Mouse (Mus musculus) ES-E14 (cell line): ENCODE measurements around the gene Zpr1. TPM values are rescaled to one million over a fixed set of nuclear protein-coding genes. Genes with fewer than 3 reads are reported as not detected.

Experiments used
- DNase-seq: peaks from one replicate; pipeline ENCODE4 v3.0.0-alpha.2; 2013; ENCODE audit warnings: low read depth, low spot score
- H3K27ac ChIP-seq: 2 replicates; pipeline ENCODE4 v1.5.1; 2012; ENCODE audit warnings: low read depth, mild to moderate bottlenecking, low read length, moderate library complexity, mixed read lengths; ENCODE audit not compliant: poor library complexity, insufficient read depth, severe bottlenecking
- H3K36me3 ChIP-seq: 2 replicates; pipeline ENCODE4 v1.6.1; 2012; ENCODE audit warnings: mild to moderate bottlenecking, low read length, moderate library complexity, mixed read lengths; ENCODE audit not compliant: control insufficient read depth, poor library complexity, insufficient read depth, severe bottlenecking
- H3K4me1 ChIP-seq, 2 experiments: fragments of 150-350 bp in 1 of 2; sonication (generic) in 1 of 2; 2 replicates each; pipeline ENCODE4 v1.6.1; 2012; ENCODE audit warnings: low read length in 2 of 2, mild to moderate bottlenecking in 1 of 2, mixed read lengths in 1 of 2; ENCODE audit not compliant: control insufficient read depth in 2 of 2, insufficient read depth in 2 of 2, poor library complexity in 1 of 2
- H3K4me3 ChIP-seq, 2 experiments: fragments of 150-350 bp in 1 of 2; sonication (generic) in 1 of 2; 2 replicates each; pipeline ENCODE4 v1.5.1; 2012; ENCODE audit warnings: low read length in 2 of 2, low read depth in 1 of 2, mild to moderate bottlenecking in 1 of 2, mixed read lengths in 1 of 2; ENCODE audit not compliant: insufficient read depth in 1 of 2, poor library complexity in 1 of 2, severe bottlenecking in 1 of 2
- H3K9ac ChIP-seq: 2 replicates; pipeline ENCODE4 v1.6.1; 2012; ENCODE audit warnings: low read depth, mild to moderate bottlenecking, low read length, mixed read lengths; ENCODE audit not compliant: poor library complexity, insufficient read depth, severe bottlenecking
- H3K9me3 ChIP-seq: fragments of 150-350 bp; sonication (generic); 2 replicates; pipeline ENCODE4 v1.6.1; 2012; ENCODE audit warnings: low read depth, mild to moderate bottlenecking, low read length; ENCODE audit not compliant: control insufficient read depth, insufficient read depth
- CHD2 ChIP-seq: IDR thresholded peaks from 2 replicates; pipeline ENCODE4 v1.6.1; 2014; ENCODE audit warnings: mild to moderate bottlenecking, low read depth, low read length, inconsistent platforms
- HCFC1 ChIP-seq: IDR thresholded peaks from 2 replicates; pipeline ENCODE4 v1.6.1; 2012; ENCODE audit warnings: low read length, inconsistent platforms, borderline replicate concordance; ENCODE audit not compliant: insufficient read depth
- MAFK ChIP-seq: IDR thresholded peaks from 2 replicates; pipeline ENCODE4 v1.6.1; 2014; ENCODE audit warnings: mild to moderate bottlenecking, low read depth, low read length, inconsistent platforms; ENCODE audit not compliant: insufficient read depth
- ZC3H11A ChIP-seq: IDR thresholded peaks from 2 replicates; pipeline ENCODE4 v1.6.1; 2012; ENCODE audit warnings: low read depth, mild to moderate bottlenecking, inconsistent platforms, low read length, borderline replicate concordance
- ZNF384 ChIP-seq: IDR thresholded peaks from 2 replicates; pipeline ENCODE4 v1.6.1; 2012; ENCODE audit warnings: low read depth, low read length, inconsistent platforms
- in situ Hi-C, 2 experiments: fragments of 600-800 bp; cut with MboI; formaldehyde crosslinking; loops; one replicate each; pipeline ENCODE4 v1.15.1; 2025; ENCODE audit warnings: low sequenced_read_pairs in 2 of 2, inconsistent platforms in 1 of 2; ENCODE audit not compliant: unreplicated experiment in 2 of 2
- total RNA-seq: library from RNA; depleted of rRNA; stranded (reverse); fragments of 300-350 nt; gene quantifications from 2 replicates; pipeline ENCODE4 v1.2.3, GENCODE M21; 2012

The Zpr1 gene
- total RNA-seq, 1 experiment: 56.0 TPM

DNA sequence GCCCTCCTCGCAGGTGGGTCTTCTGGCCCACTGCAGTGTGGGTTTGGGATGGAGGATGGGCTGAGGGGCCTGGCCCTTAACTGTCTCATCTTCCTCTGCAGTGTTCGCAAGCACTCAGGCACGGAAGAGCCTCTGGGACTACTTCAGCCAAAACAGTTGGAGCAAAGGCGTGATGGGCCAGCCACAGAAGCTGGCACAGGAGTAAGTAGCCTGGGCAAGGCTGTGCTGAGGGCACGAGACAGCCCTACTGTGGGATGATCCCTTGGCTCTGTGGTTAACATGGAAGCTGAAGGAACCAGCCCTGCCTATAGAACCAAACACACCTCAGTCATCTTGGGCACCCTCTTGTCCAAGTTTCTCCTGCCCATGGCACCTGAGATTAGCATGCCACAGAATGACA is 3.7 kb upstream of the Zpr1 start:
- no peak for DNase-seq
- Histone ChIP-seq H3K9me3 (no peaks in the 10 kb centered on the region), H3K27ac (no peak overlapping the region), H3K9ac (no peak overlapping the region), H3K36me3 (no peaks in the 10 kb centered on the region), H3K4me3 (no peak overlapping the region), H3K4me1 (peaks cover 0 to 2% of the 10 kb centered on the region in 2 experiments; a peak in 1 of 4 replicates)
- TF ChIP-seq ZC3H11A: no peak
- no peak for TF ChIP-seq CHD2
- TF ChIP-seq HCFC1: no peak
- no peak for TF ChIP-seq MAFK
- no peak for TF ChIP-seq ZNF384
- in situ Hi-C loops: no loop called here

- no peaks in the 10 kb centered on the region for H3K9me3 ChIP-seq
- TF ChIP-seq ZC3H11A: no peak
- TF ChIP-seq MAFK: no peak
- no peak for TF ChIP-seq CHD2
- TF ChIP-seq ZNF384: no peak
- TF ChIP-seq HCFC1: no peak
Measured at GRCm38 (mm10) chr9:46270782-46271181, 2.1 kb upstream of the Zpr1 start.

DNA sequence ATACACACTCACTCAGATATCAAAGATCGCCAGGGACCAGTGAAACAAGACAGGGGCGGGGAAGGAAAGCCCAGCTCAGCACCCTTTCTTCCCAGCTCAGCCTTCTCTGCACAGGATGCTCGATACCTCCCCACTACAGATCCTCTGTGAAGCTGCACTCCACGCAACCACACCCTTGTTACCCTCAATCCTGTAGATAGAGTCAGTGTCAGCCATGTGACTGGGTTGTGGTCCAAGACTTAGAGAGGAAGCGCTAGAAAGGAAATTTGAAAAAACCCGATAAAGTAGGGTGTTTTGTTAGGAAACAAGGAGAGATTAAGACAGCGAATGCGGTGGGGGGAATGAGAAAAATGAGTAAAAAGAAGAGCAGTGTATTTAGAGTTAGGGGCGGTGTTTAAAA is 794 bp upstream of the Zpr1 start:
- H3K36me3 ChIP-seq: peaks cover 23% of the 10 kb centered on the region
- in situ Hi-C loops: no loop called here
- no peaks in the 10 kb centered on the region for H3K9me3 ChIP-seq
- H3K27ac ChIP-seq: no peak overlapping the region
- DNase-seq: no peak
- no peak for TF ChIP-seq MAFK
- TF ChIP-seq HCFC1: no peak
- TF ChIP-seq ZNF384: no peak
- no peak for TF ChIP-seq ZC3H11A
- TF ChIP-seq CHD2: no peak
- H3K9ac ChIP-seq: no peak overlapping the region
- peaks cover 0 to 5% of the 10 kb centered on the region in 2 experiments; a peak in 1 of 4 replicates for H3K4me1 ChIP-seq
- no peak overlapping the region for H3K4me3 ChIP-seq

More at GRCm38 (mm10) chr9:46270782-46271181, 2.1 kb upstream of the Zpr1 start:
- in situ Hi-C loops: no loop called here
- Histone ChIP-seq H3K4me3 (no peak overlapping the region), H3K36me3 (peaks cover 10% of the 10 kb centered on the region), H3K9ac (no peak overlapping the region), H3K4me1 (peaks cover 0 to 5% of the 10 kb centered on the region in 2 experiments; a peak in 1 of 4 replicates), H3K27ac (no peak overlapping the region)
- no peak for DNase-seq

- H3K9ac ChIP-seq: no peak overlapping the region
- H3K36me3 ChIP-seq: peaks cover 36% of the 10 kb centered on the region
- no peak for TF ChIP-seq ZNF384
- TF ChIP-seq CHD2: no peak
- TF ChIP-seq HCFC1: no peak
- TF ChIP-seq ZC3H11A: no peak
- TF ChIP-seq MAFK: no peak
- no peak for DNase-seq
- peaks cover 0 to 5% of the 10 kb centered on the region in 2 experiments; a peak in 1 of 4 replicates for H3K4me1 ChIP-seq
- H3K4me3 ChIP-seq: no peak overlapping the region; a peak in 1 of 4 replicates
- no peak overlapping the region for H3K27ac ChIP-seq
- in situ Hi-C loops: no loop called here
- H3K9me3 ChIP-seq: no peaks in the 10 kb centered on the region
Measured at GRCm38 (mm10) chr9:46274494-46274893, 1.6 kb downstream of the Zpr1 start.
